Mouse (Mus musculus) limb, embryonic 14.5 days (tissue): ENCODE results near the gene Notch3. TPM values are rescaled to one million over a fixed set of nuclear protein-coding genes. Genes with fewer than 3 reads are reported as not detected.
A peak's percentile ranks its signal among the peaks of the same experiment; 100 is the strongest.
"Not testable (repeated sequence)": the region's sequence is repeated elsewhere in the genome, so short reads cannot be mapped to it uniquely, and the experiment has no call there.

Experiments used
- ATAC-seq: fragments of 200-750 bp; cut with Nextera tagmentation; 2 replicates; pipeline ENCODE4 v1.8.0; 2017; ENCODE audit warnings: low read depth, moderate number of reproducible peaks, moderate TSS enrichment; ENCODE audit not compliant: low FRiP score
- DNase-seq: peaks from one replicate; pipeline ENCODE4 v3.0.0-alpha.2; 2015; ENCODE audit warnings: low spot score
- H3K27ac ChIP-seq: fragments of 300-500 bp; sonication (generic); replicated peaks from 2 replicates; pipeline ENCODE4 v1.5.1; 2014; ENCODE audit warnings: low read depth, mild to moderate bottlenecking, low read length, moderate library complexity, mixed read lengths
- H3K27me3 ChIP-seq: fragments of 300-500 bp; sonication (generic); 2 replicates; pipeline ENCODE4 v1.6.1; 2014; ENCODE audit warnings: low read length, mixed read lengths; ENCODE audit not compliant: control insufficient read depth, insufficient read depth
- H3K36me3 ChIP-seq: fragments of 300-500 bp; sonication (generic); 2 replicates; pipeline ENCODE4 v1.6.1; 2014; ENCODE audit warnings: mild to moderate bottlenecking, low read length, moderate library complexity, mixed read lengths; ENCODE audit not compliant: control insufficient read depth, insufficient read depth
- H3K4me1 ChIP-seq: fragments of 300-500 bp; sonication (generic); 2 replicates; pipeline ENCODE4 v1.6.1; 2014; ENCODE audit warnings: antibody characterized with exemption, low read length, mixed read lengths; ENCODE audit not compliant: control insufficient read depth, insufficient read depth
- H3K4me2 ChIP-seq: fragments of 300-500 bp; sonication (generic); replicated peaks from 2 replicates; pipeline ENCODE4 v1.6.1; 2014; ENCODE audit warnings: low read depth, mild to moderate bottlenecking, low read length, moderate library complexity; ENCODE audit not compliant: severe bottlenecking
- H3K4me3 ChIP-seq: fragments of 300-500 bp; sonication (generic); replicated peaks from 2 replicates; pipeline ENCODE4 v1.5.1; 2014; ENCODE audit warnings: low read length
- H3K9ac ChIP-seq: fragments of 300-500 bp; sonication (generic); 2 replicates; pipeline ENCODE4 v1.6.1; 2014; ENCODE audit warnings: mild to moderate bottlenecking, low read depth, low read length, moderate library complexity; ENCODE audit not compliant: severe bottlenecking
- H3K9me3 ChIP-seq: fragments of 300-500 bp; sonication (generic); 2 replicates; pipeline ENCODE4 v1.6.1; 2016; ENCODE audit warnings: low read length; ENCODE audit not compliant: control insufficient read depth
- POLR2A ChIP-seq: fragments of 200-500 bp; IDR thresholded peaks from 2 replicates; pipeline ENCODE4 v1.8.0; 2012; ENCODE audit warnings: inconsistent platforms, mild to moderate bottlenecking, moderate library complexity, borderline replicate concordance; ENCODE audit not compliant: insufficient read depth, insufficient read length; ENCODE audit errors: extremely low read depth
- WGBS: fragments of 180-500 bp; shearing (Covaris S2); extraction: QIAGEN DNeasy Blood & Tissue Kit; methylation state at CpG from one replicate; pipeline ENCODE4 v1.1.7; 2014; 5-methylcytosine and 5-hydroxymethylcytosine counted together
- polyA plus RNA-seq, 2 experiments: library from polyadenylated mRNA; depleted of rRNA in 1 of 2; stranded (reverse) in 1 of 2; unstranded in 1 of 2; fragments of >200 nt; fragmentation: Nextera tagmentation in 1 of 2; extraction: Ambion mirVana in 1 of 2; gene quantifications; 2 replicates each; pipeline versions ENCODE4 v1.2.1 to v1.2.3; 2012 to 2014

Notch3 gene
- polyA plus RNA-seq, 2 experiments, result 19.4 to 50.0 TPM

DNA sequence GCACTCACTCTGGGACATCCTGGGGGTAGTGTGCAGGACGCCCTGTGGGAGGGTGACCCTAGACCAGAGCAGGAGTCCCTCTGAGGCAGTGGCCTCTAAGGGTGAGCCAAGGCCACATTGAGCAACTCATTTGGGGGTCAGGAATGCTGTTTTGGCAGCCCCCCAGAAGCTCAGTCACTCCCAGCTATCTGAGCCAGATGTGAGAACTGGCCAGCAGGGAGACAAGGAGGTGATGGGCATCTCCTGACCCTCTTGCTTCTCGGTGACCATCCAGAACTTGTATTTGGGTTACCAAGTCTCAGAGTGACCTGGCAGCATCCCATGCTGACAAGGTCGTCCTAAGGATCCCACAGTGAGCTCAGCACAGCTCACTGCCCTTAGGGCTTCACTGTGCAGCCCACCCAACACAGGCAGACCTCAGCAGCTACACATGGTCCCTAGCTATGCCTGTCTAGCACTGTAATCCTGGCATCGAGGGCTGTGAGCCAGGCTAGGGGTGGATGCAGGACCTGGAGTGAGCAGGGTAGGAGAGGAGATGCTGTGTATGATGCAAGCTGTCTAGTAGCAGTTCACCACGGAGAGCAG lies 49.3 kb downstream of the Notch3 start:
- no peak overlapping the region for H3K4me3 ChIP-seq
- no peak for TF ChIP-seq POLR2A
- WGBS, result 27% methylated on average over 4 of the region's 5 CpGs
- peaks cover 19% of the 10 kb centered on the region for H3K4me1 ChIP-seq
- peak overlapping the region; percentile 39; the same call in 1 of the 2 replicates for H3K4me2 ChIP-seq
- H3K27me3 ChIP-seq, result no peaks in the 10 kb centered on the region
- H3K9ac ChIP-seq, result 0 out of 2 replicates have a peak overlapping the region, but pooled peaks have one; percentile 4
- DNase-seq (no peak), ATAC-seq (no peak)
- H3K9me3 ChIP-seq, result no peaks in the 10 kb centered on the region
- no peak overlapping the region for H3K27ac ChIP-seq
- H3K36me3 ChIP-seq, result peaks cover 12% of the 10 kb centered on the region

GRCm38 (mm10) chr17:32116586-32117286 lies 49.9 kb downstream of the Notch3 start:
- Histone ChIP-seq H3K36me3 (peaks cover 6% of the 10 kb centered on the region), H3K4me2 (no peak overlapping the region), H3K9me3 (no peaks in the 10 kb centered on the region), H3K27me3 (no peaks in the 10 kb centered on the region), H3K9ac (0 out of 2 replicates have a peak overlapping the region, but pooled peaks have one; percentile 4), H3K4me1 (peaks cover 19% of the 10 kb centered on the region), H3K4me3 (no peak overlapping the region), H3K27ac (no peak overlapping the region)
- no peak for ATAC-seq
- no peak for DNase-seq
- WGBS, result 82% methylated on average over 6 of the region's 6 CpGs
- no peak for TF ChIP-seq POLR2A

GRCm38 (mm10) chr17:32114486-32114885 lies 52.2 kb downstream of the Notch3 start:
- H3K27me3 ChIP-seq, H3K9me3 ChIP-seq, H3K27ac ChIP-seq, DNase-seq, H3K36me3 ChIP-seq, ATAC-seq: not testable (repeated sequence)
- 31% methylated on average over 4 of the region's 5 CpGs for WGBS
- H3K4me1 ChIP-seq, result peaks cover 19% of the 10 kb centered on the region
- peak overlapping the region; percentile 55; the same call in 1 of the 2 replicates for H3K9ac ChIP-seq
- H3K4me2 ChIP-seq, result peak overlapping the region; percentile 93
- H3K4me3 ChIP-seq, result peak overlapping the region; percentile 45; the same call in 1 of the 2 replicates

DNA sequence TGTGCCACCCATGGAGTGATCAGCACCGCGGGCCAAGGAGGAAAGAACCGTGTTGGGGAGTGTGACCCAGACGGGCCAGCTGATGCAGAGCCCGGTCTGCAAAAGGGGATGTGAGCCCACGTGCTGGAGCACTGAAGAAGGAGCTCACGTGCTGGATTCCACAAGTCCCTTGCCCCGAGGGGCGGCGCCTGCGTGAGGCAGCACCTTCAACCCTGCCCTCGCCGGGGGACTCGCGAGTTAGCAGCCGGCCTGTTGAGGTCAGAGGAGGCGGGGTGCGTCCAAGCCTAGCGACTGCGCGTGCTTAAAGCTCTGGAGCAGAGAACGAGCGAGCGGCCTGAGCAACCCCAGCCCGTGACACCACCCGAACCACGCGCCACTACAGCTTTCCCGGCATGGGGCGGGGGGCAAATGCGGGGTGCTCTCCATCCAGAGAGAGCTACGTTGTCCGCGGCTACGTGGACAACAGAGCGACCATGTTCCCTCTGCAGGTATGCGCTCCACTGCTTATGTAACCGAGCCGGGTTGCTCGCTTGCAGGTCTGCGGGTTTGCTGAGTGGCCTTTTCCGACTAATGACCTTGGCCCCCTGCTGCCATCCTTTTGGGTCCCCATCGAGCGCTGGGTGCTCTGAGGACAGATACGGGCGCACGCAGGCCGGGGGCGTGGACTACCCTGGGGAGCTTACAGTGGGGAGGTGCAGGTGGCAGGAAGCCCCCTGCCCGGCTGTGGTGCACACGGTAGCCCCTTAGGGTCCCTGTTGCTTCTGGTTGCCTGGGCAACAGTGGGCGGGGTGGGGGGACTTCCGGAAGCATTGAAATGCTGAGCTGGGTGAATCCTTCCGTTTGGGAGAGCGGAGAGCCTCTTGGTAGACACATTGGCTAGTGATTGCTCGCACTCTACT lies 52.9 kb downstream of the Notch3 start:
- ATAC-seq (peak; percentile 38), DNase-seq (peak; percentile 33)
- Histone ChIP-seq H3K9ac (peak overlapping the region; percentile 55), H3K27me3 (no peaks in the 10 kb centered on the region), H3K27ac (no peak overlapping the region), H3K4me3 (peak overlapping the region; percentile 45), H3K4me1 (peaks cover 19% of the 10 kb centered on the region), H3K36me3 (no peaks in the 10 kb centered on the region), H3K4me2 (peak overlapping the region; percentile 93), H3K9me3 (no peaks in the 10 kb centered on the region)
- no peak for TF ChIP-seq POLR2A
- WGBS, result 2% methylated on average over 56 of the region's 56 CpGs

GRCm38 (mm10) chr17:32113255-32113522 lies 53.5 kb downstream of the Notch3 start:
- H3K27ac ChIP-seq, result no peak overlapping the region
- no peaks in the 10 kb centered on the region for H3K9me3 ChIP-seq
- ATAC-seq (peak; percentile 5; the same call in 1 of the 2 replicates), DNase-seq (no peak)
- H3K4me3 ChIP-seq, result peak overlapping the region; percentile 45
- WGBS, result 21% methylated on average over 8 of the region's 8 CpGs
- H3K36me3 ChIP-seq, result no peaks in the 10 kb centered on the region
- no peaks in the 10 kb centered on the region for H3K27me3 ChIP-seq
- H3K4me2 ChIP-seq, result peak overlapping the region; percentile 93
- H3K4me1 ChIP-seq, result peaks cover 14% of the 10 kb centered on the region
- TF ChIP-seq POLR2A, result no peak
- H3K9ac ChIP-seq, result peak overlapping the region; percentile 55
